Mouse (Mus musculus) kidney, embryonic 14.5 days (tissue): ENCODE data around the gene Prrt4. TPM values are rescaled to one million over a fixed set of nuclear protein-coding genes. Genes with fewer than 3 reads are reported as not detected.

Experiments used
- microRNA-seq: library from miRNA; unstranded; fragments of <30 nt; microRNA quantifications from one replicate; pipeline ENCODE4, GENCODE M21; 2016
- polyA plus RNA-seq: library from polyadenylated mRNA; unstranded; fragments of >200 nt; fragmentation: Nextera tagmentation; extraction: Ambion mirVana; gene quantifications from 2 replicates; pipeline ENCODE4 v1.2.1, GENCODE M21; 2014

The Prrt4 gene
- polyA plus RNA-seq, 1 experiment from 2014 or later, result 0.96 TPM

Small RNAs within 50 kb of the gene (microRNA-seq; reads per million reads assigned to microRNA genes)
- gene Gm24303, result not detected

Other genes starting within 250 kb of the Prrt4 start
- gene Lep, start 119.4 kb downstream of the Prrt4 start, polyA plus RNA-seq, result not detected in 2 replicates
- gene Rbm28, start 14.6 kb downstream of the Prrt4 start, polyA plus RNA-seq, result 65.1 and 65.8 TPM in 2 replicates
- 26.3 and 41.7 TPM in 2 replicates for gene Impdh1, start 36.8 kb upstream of the Prrt4 start, polyA plus RNA-seq
- 32.1 and 43.2 TPM in 2 replicates for gene Hilpda, start 92.9 kb upstream of the Prrt4 start, polyA plus RNA-seq
- gene Fam71f2, start 100.0 kb upstream of the Prrt4 start, polyA plus RNA-seq, result 0.27 TPM in 1 of 2 replicates, not detected in the other
- gene Fam71f1, start 139.6 kb upstream of the Prrt4 start, polyA plus RNA-seq, result 0.19 TPM in 1 of 2 replicates, not detected in the other
- gene Calu, start 168.5 kb upstream of the Prrt4 start, polyA plus RNA-seq, result 195 and 382 TPM in 2 replicates
- gene Opn1sw, start 208.9 kb upstream of the Prrt4 start, polyA plus RNA-seq, result 0.87 and 0.90 TPM in 2 replicates
- 22.8 and 30.3 TPM in 2 replicates for gene Ccdc136, start 216.7 kb upstream of the Prrt4 start, polyA plus RNA-seq